Mouse (Mus musculus): ENCODE data around the gene Nhlrc2.

- TF ChIP-seq CTCF (conservative IDR thresholded peaks at IDR 0.05; ENCODE audit: insufficient read depth, insufficient read length, low read depth, low read length) (no peak), POLR2A (IDR thresholded peaks at IDR 0.05; ENCODE audit: low read depth, low read length) (no peak)
Measured at GRCm38 (mm10) chr19:56535765-56536164, 12.3 kb upstream of the Nhlrc2 start.

Data from kidney, adult 2 months (tissue).